Mouse (Mus musculus): ENCODE data around the gene Rsbn1. TPM values are rescaled to one million over a fixed set of nuclear protein-coding genes. Genes with fewer than 3 reads are reported as not detected.

Gene Rsbn1
- 4.2 and 5.2 TPM in 2 replicates for polyA plus RNA-seq (2015; fragmentation: Nextera tagmentation; extraction: Ambion mirVana)

- Histone ChIP-seq H3K27ac (peak within 1 kb of the TSS; percentile 95), H3K4me3 (replicated peaks) (peak within 1 kb of the TSS; percentile 99), H3K9ac (peak within 1 kb of the TSS; percentile 99), H3K36me3 (no peaks in the 10 kb centered on the region), H3K4me2 (peak within 1 kb of the TSS; percentile 78), H3K9me3 (replicated peaks) (no peaks in the 10 kb centered on the region), H3K27me3 (no peaks in the 10 kb centered on the region), H3K4me1 (replicated peaks) (peaks cover 23% of the 10 kb centered on the region)
- under 1% methylated on average over 54 of the region's 55 CpGs for WGBS (ENCODE audit: insufficient replicate concordance)
- ATAC-seq (ENCODE audit: low read depth) (peak; percentile 98), DNase-seq (peak; percentile 94)
Observed at GRCm38 (mm10) chr3:103914010-103914669, at the start of gene Rsbn1. TSS of gene Rsbn1 (plus strand) at chr3:103914120.

GRCm38 (mm10) chr3:103864200-103864599 is 49.7 kb upstream of the Rsbn1 start:
- Histone ChIP-seq H3K27ac (no peak overlapping the region), H3K9ac (no peak overlapping the region), H3K36me3 (no peaks in the 10 kb centered on the region), H3K27me3 (no peaks in the 10 kb centered on the region), H3K9me3 (replicated peaks) (no peaks in the 10 kb centered on the region), H3K4me3 (replicated peaks) (no peak overlapping the region), H3K4me1 (replicated peaks) (peaks cover 2% of the 10 kb centered on the region; the same call in 1 of the 2 replicates), H3K4me2 (no peak overlapping the region)
- ATAC-seq (ENCODE audit: low read depth) (no peak), DNase-seq (no peak)
- WGBS (ENCODE audit: insufficient replicate concordance), result 79% methylated on average over 6 of the region's 6 CpGs

GRCm38 (mm10) chr3:103867424-103867971 is 46.4 kb upstream of the Rsbn1 start:
- Histone ChIP-seq H3K4me2 (no peak overlapping the region), H3K9me3 (replicated peaks) (no peaks in the 10 kb centered on the region), H3K4me3 (replicated peaks) (no peak overlapping the region), H3K27ac (no peak overlapping the region), H3K36me3 (no peaks in the 10 kb centered on the region), H3K27me3 (no peaks in the 10 kb centered on the region), H3K9ac (no peak overlapping the region), H3K4me1 (replicated peaks) (no peaks in the 10 kb centered on the region)
- ATAC-seq (ENCODE audit: low read depth) (no peak), DNase-seq (no peak)
- WGBS (ENCODE audit: insufficient replicate concordance), result 72% methylated on average over 5 of the region's 5 CpGs

- DNase-seq (no peak), ATAC-seq (ENCODE audit: low read depth) (no peak)
- Histone ChIP-seq H3K9ac (no peak overlapping the region), H3K9me3 (replicated peaks) (no peaks in the 10 kb centered on the region), H3K4me2 (no peak overlapping the region), H3K36me3 (no peaks in the 10 kb centered on the region), H3K4me1 (replicated peaks) (no peaks in the 10 kb centered on the region), H3K27ac (no peak overlapping the region), H3K4me3 (replicated peaks) (no peak overlapping the region), H3K27me3 (no peaks in the 10 kb centered on the region)
- 73% methylated on average over 4 of the region's 4 CpGs for WGBS (ENCODE audit: insufficient replicate concordance)
Observed at GRCm38 (mm10) chr3:103868008-103868407, 45.9 kb upstream of the Rsbn1 start.

GRCm38 (mm10) chr3:103872663-103873098 is 41.2 kb upstream of the Rsbn1 start:
- no peaks in the 10 kb centered on the region for H3K9me3 ChIP-seq (replicated peaks)

GRCm38 (mm10) chr3:103874329-103874728 is 39.6 kb upstream of the Rsbn1 start:
- Histone ChIP-seq H3K36me3 (no peaks in the 10 kb centered on the region), H3K4me2 (no peak overlapping the region), H3K9me3 (replicated peaks) (no peaks in the 10 kb centered on the region), H3K4me1 (replicated peaks) (no peaks in the 10 kb centered on the region), H3K27ac (no peak overlapping the region), H3K9ac (no peak overlapping the region), H3K4me3 (replicated peaks) (no peak overlapping the region), H3K27me3 (no peaks in the 10 kb centered on the region)
- DNase-seq, result no peak
- no peak for ATAC-seq (ENCODE audit: low read depth)
- WGBS (ENCODE audit: insufficient replicate concordance), result 39% methylated on average over 7 of the region's 7 CpGs

More at GRCm38 (mm10) chr3:103872663-103873098, 41.2 kb upstream of the Rsbn1 start:
- DNase-seq (no peak), ATAC-seq (ENCODE audit: low read depth) (no peak)
- no peaks in the 10 kb centered on the region for H3K36me3 ChIP-seq
- no peak overlapping the region for H3K9ac ChIP-seq
- WGBS (ENCODE audit: insufficient replicate concordance), result 33% methylated on average over 3 of the region's 3 CpGs
- no peak overlapping the region for H3K4me2 ChIP-seq
- H3K27me3 ChIP-seq, result no peaks in the 10 kb centered on the region
- no peaks in the 10 kb centered on the region for H3K4me1 ChIP-seq (replicated peaks)
- H3K27ac ChIP-seq, result no peak overlapping the region
- H3K4me3 ChIP-seq (replicated peaks), result no peak overlapping the region

- Histone ChIP-seq H3K9ac (no peak overlapping the region), H3K4me1 (replicated peaks) (no peaks in the 10 kb centered on the region), H3K4me2 (no peak overlapping the region), H3K9me3 (replicated peaks) (no peaks in the 10 kb centered on the region), H3K27ac (no peak overlapping the region), H3K36me3 (no peaks in the 10 kb centered on the region), H3K4me3 (replicated peaks) (no peak overlapping the region), H3K27me3 (no peaks in the 10 kb centered on the region)
- 72% methylated on average over 11 of the region's 11 CpGs for WGBS (ENCODE audit: insufficient replicate concordance)
- ATAC-seq (ENCODE audit: low read depth), result no peak
- DNase-seq, result no peak
Observed at GRCm38 (mm10) chr3:103885946-103886345, 28.0 kb upstream of the Rsbn1 start.

- Histone ChIP-seq H3K27ac (no peak overlapping the region), H3K9me3 (replicated peaks) (no peaks in the 10 kb centered on the region), H3K4me2 (no peak overlapping the region), H3K4me1 (replicated peaks) (no peaks in the 10 kb centered on the region), H3K9ac (no peak overlapping the region), H3K36me3 (no peaks in the 10 kb centered on the region), H3K27me3 (no peaks in the 10 kb centered on the region), H3K4me3 (replicated peaks) (no peak overlapping the region)
- ATAC-seq (ENCODE audit: low read depth), result no peak
- WGBS (ENCODE audit: insufficient replicate concordance), result 33% methylated on average over 3 of the region's 3 CpGs
- no peak for DNase-seq
Observed at GRCm38 (mm10) chr3:103887581-103887980, 26.3 kb upstream of the Rsbn1 start.

GRCm38 (mm10) chr3:103893374-103893773 is 20.5 kb upstream of the Rsbn1 start:
- Histone ChIP-seq H3K4me2 (no peak overlapping the region), H3K9me3 (replicated peaks) (no peaks in the 10 kb centered on the region), H3K27ac (no peak overlapping the region), H3K9ac (no peak overlapping the region), H3K27me3 (no peaks in the 10 kb centered on the region), H3K4me1 (replicated peaks) (no peaks in the 10 kb centered on the region), H3K36me3 (no peaks in the 10 kb centered on the region), H3K4me3 (replicated peaks) (no peak overlapping the region)
- DNase-seq (no peak), ATAC-seq (ENCODE audit: low read depth) (no peak)
- WGBS (ENCODE audit: insufficient replicate concordance), result 75% methylated on average over 3 of the region's 3 CpGs

- H3K27me3 ChIP-seq, result 0 out of 2 replicates have a peak, but pooled peaks cover 3% of the 10 kb centered on the region
- H3K27ac ChIP-seq, result no peak overlapping the region
- no peak overlapping the region for H3K4me2 ChIP-seq
- H3K4me3 ChIP-seq (replicated peaks), result no peak overlapping the region
- H3K36me3 ChIP-seq, result no peaks in the 10 kb centered on the region
- ATAC-seq (ENCODE audit: low read depth) (no peak), DNase-seq (peak; percentile 40)
- WGBS (ENCODE audit: insufficient replicate concordance), result 45% methylated on average over 1 of the region's 1 CpGs
- 0 out of 2 replicates have a peak, but pooled peaks cover 2% of the 10 kb centered on the region for H3K4me1 ChIP-seq (replicated peaks)
- H3K9me3 ChIP-seq (replicated peaks), result no peaks in the 10 kb centered on the region
- no peak overlapping the region for H3K9ac ChIP-seq
Observed at GRCm38 (mm10) chr3:103904705-103905104, 9.2 kb upstream of the Rsbn1 start.

GRCm38 (mm10) chr3:103907335-103908030 is 6.4 kb upstream of the Rsbn1 start:
- Histone ChIP-seq H3K4me1 (replicated peaks) (peaks cover 3% of the 10 kb centered on the region), H3K4me2 (no peak overlapping the region), H3K36me3 (no peaks in the 10 kb centered on the region), H3K27me3 (0 out of 2 replicates have a peak, but pooled peaks cover 3% of the 10 kb centered on the region), H3K9ac (no peak overlapping the region), H3K4me3 (replicated peaks) (no peak overlapping the region), H3K27ac (no peak overlapping the region), H3K9me3 (replicated peaks) (no peaks in the 10 kb centered on the region)
- DNase-seq (no peak), ATAC-seq (ENCODE audit: low read depth) (no peak)
- 70% methylated on average over 5 of the region's 5 CpGs for whole genome bisulfite sequencing (ENCODE audit: insufficient replicate concordance)
